In the genomic region with DNA sequence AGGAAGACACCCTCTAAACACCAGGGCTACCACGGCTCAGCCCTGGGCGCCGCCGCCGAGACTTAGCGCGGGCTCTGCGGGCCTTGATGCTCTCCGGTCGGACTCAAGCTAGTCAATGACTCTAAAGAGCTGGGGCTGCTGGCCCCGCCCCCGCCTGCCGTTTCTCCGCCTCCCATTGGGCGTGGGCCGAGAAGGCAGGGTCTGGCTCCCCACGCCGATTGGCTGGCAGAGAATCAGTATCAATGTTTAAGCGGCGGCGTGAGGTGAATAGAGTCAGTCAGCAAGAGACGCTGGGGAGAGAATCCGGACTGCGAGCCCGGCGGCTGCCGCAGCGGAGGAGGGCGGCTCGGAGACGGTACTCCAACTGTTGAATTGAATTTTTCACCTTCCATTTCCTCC, we compare ENCODE assay signal across 8 mouse cellular contexts. TPM values are rescaled to one million over a fixed set of nuclear protein-coding genes. Genes with fewer than 3 reads are reported as not detected.
DNase-seq lines count a peak whose midpoint lies in the region; ATAC-seq and TF ChIP-seq lines count a peak whose summit lies in the region.

Pcdh17 (plus strand) TSS at position 276 of the 399 bp plus-strand sequence.

- intact Hi-C loops in heart, postnatal 25 days (cut with DNase I) = loop anchor here (10.0 kb wide), 1 partner anchor 1862 kb away; no protein-coding TSS in a partner anchor

- no peak for TF ChIP-seq CTCF in ES-Bruce4 (IDR thresholded peaks at IDR 0.05; ENCODE audit: low read depth, low read length)

- no peak for TF ChIP-seq POLR2A in ES-Bruce4 (IDR thresholded peaks at IDR 0.05; ENCODE audit: insufficient read depth, low read length)

- H3K9ac ChIP-seq in ES-Bruce4 (ENCODE audit: low read depth, poor library complexity, severe bottlenecking) = peak within 1 kb of the TSS; percentile 58; the same call in 1 of the 2 replicates
- peak within 1 kb of the TSS; percentile 57 for H3K9ac ChIP-seq in forebrain, embryonic 16.5 days (replicated peaks; ENCODE audit: low read depth, low read length)
- peak within 1 kb of the TSS; percentile 68 for H3K9ac ChIP-seq in neural tube, embryonic 14.5 days (replicated peaks; ENCODE audit: low read depth, low read length)

- H3K27ac ChIP-seq in ES-Bruce4 (ENCODE audit: insufficient read depth, low read length) = no peak within 1 kb of the TSS
- H3K27ac ChIP-seq in forebrain, embryonic 16.5 days (ENCODE audit: low read length) = peak within 1 kb of the TSS; percentile 82
- H3K27ac ChIP-seq in neural tube, embryonic 14.5 days (ENCODE audit: low read depth, low read length) = peak within 1 kb of the TSS; percentile 72

- under 1% methylated on average over 31 of the region's 31 CpGs for WGBS in forebrain, embryonic 16.5 days
- under 1% methylated on average over 31 of the region's 31 CpGs for WGBS in neural tube, embryonic 14.5 days

- H3K9me3 ChIP-seq in ES-Bruce4 (replicated peaks; ENCODE audit: control insufficient read depth, insufficient read depth, low read length, poor library complexity, severe bottlenecking) = no peaks in the 10 kb centered on the region
- no peaks in the 10 kb centered on the region for H3K9me3 ChIP-seq in forebrain, embryonic 16.5 days (ENCODE audit: control insufficient read depth, low read length)
- no peaks in the 10 kb centered on the region for H3K9me3 ChIP-seq in neural tube, embryonic 14.5 days (ENCODE audit: control insufficient read depth, low read length)

- TF ChIP-seq EP300 in ES-Bruce4 (IDR thresholded peaks at IDR 0.05; ENCODE audit: insufficient read depth, low read depth, low read length) = no peak

- H3K36me3 ChIP-seq in ES-Bruce4 (ENCODE audit: control insufficient read depth, insufficient read depth, low read length, poor library complexity, severe bottlenecking) = no peaks in the 10 kb centered on the region
- no peaks in the 10 kb centered on the region for H3K36me3 ChIP-seq in forebrain, embryonic 16.5 days (ENCODE audit: control insufficient read depth, insufficient read depth)
- H3K36me3 ChIP-seq in neural tube, embryonic 14.5 days (ENCODE audit: control insufficient read depth, insufficient read depth, low read length) = no peaks in the 10 kb centered on the region

- H3K27me3 ChIP-seq in ES-Bruce4 (ENCODE audit: control insufficient read depth, insufficient read depth, low read length, poor library complexity, severe bottlenecking) = peaks cover 13% of the 10 kb centered on the region
- 0 out of 2 replicates have a peak, but pooled peaks cover 3% of the 10 kb centered on the region for H3K27me3 ChIP-seq in forebrain, embryonic 16.5 days (replicated peaks; ENCODE audit: control insufficient read depth, insufficient read depth, low read length)
- H3K27me3 ChIP-seq in neural tube, embryonic 14.5 days (ENCODE audit: control insufficient read depth, insufficient read depth, low read length) = no peaks in the 10 kb centered on the region

- H3K4me2 ChIP-seq in forebrain, embryonic 16.5 days (ENCODE audit: low read length) = peak within 1 kb of the TSS; percentile 76
- H3K4me2 ChIP-seq in neural tube, embryonic 14.5 days (ENCODE audit: low read depth, low read length) = peak within 1 kb of the TSS; percentile 91

- peak; percentile 79 to 85 for DNase-seq in cerebellum, adult 18-20 months
- peak; percentile 89 for DNase-seq in heart, postnatal 25 days (ENCODE audit: low spot score)
- peak; percentile 96 to 99 for DNase-seq in layer of hippocampus, adult 18-20 months (ENCODE audit: low spot score in 2 of 2)
- DNase-seq in lung, adult 18-20 months = peak; percentile 92 to 95
- peak; percentile 92 for DNase-seq in testis, postnatal 14 days (ENCODE audit: low spot score)

- peak; percentile 89 for ATAC-seq in forebrain, embryonic 16.5 days
- peak; percentile 94 for ATAC-seq in neural tube, embryonic 14.5 days (ENCODE audit: low read depth)

- H3K4me1 ChIP-seq in ES-Bruce4 (ENCODE audit: control insufficient read depth, insufficient read depth, low read length) = no peaks in the 10 kb centered on the region
- peaks cover 18% of the 10 kb centered on the region for H3K4me1 ChIP-seq in forebrain, embryonic 16.5 days (replicated peaks; ENCODE audit: control insufficient read depth, insufficient read depth, low read length)
- peaks cover 7% of the 10 kb centered on the region for H3K4me1 ChIP-seq in neural tube, embryonic 14.5 days (ENCODE audit: control insufficient read depth, insufficient read depth, low read length)

- peak within 1 kb of the TSS; percentile 97 for H3K4me3 ChIP-seq in ES-Bruce4 (ENCODE audit: low read depth, low read length)
- H3K4me3 ChIP-seq in forebrain, embryonic 16.5 days (replicated peaks; ENCODE audit: low read length) = peak within 1 kb of the TSS; percentile 74
- peak within 1 kb of the TSS; percentile 64 for H3K4me3 ChIP-seq in neural tube, embryonic 14.5 days (ENCODE audit: low read depth, low read length)

RNA-seq across cellular contexts. Expression of gene Pcdh17, which starts in this region (rescaled TPM):
- not detected in 2 replicates for polyA plus RNA-seq in ES-Bruce4 (2011; ENCODE audit: insufficient read depth, insufficient read length, low read depth, missing spikeins)
- 16.2 and 23.3 TPM in 2 replicates for polyA plus RNA-seq in forebrain, embryonic 16.5 days (2015; fragmentation: Nextera tagmentation; extraction: Ambion mirVana)
- total RNA-seq in heart, postnatal 25 days (2021) = 1 to 10 TPM; 3.3 to 4.4 TPM
- 10 to 100 TPM; 39.6 to 41.7 TPM for total RNA-seq in layer of hippocampus, adult 18-20 months (2021)
- polyA plus RNA-seq in neural tube, embryonic 14.5 days (2014; fragmentation: Nextera tagmentation; extraction: Ambion mirVana) = 35.8 and 42.0 TPM in 2 replicates

Comparison
In these comparisons a context has a peak if more than half of its experiments do, and no peak if none do; other contexts are left out.
1. RNA of gene Pcdh17 (total RNA-seq): 39.6 to 41.7 TPM in layer of hippocampus, adult 18-20 months; 3.3 to 4.4 TPM in heart, postnatal 25 days; every median in the first group is over 4 times any median in the second.
2. RNA of gene Pcdh17 (polyA plus RNA-seq): 35.8 to 42.0 TPM in neural tube, embryonic 14.5 days and 16.2 to 23.3 TPM in forebrain, embryonic 16.5 days; not detected in ES-Bruce4; every median in the first group is over 10 times any median in the second.
3. Peak in every context shown above with its lines, with median percentiles within 50 percentile points of each other: H3K4me3 ChIP-seq, H3K9ac ChIP-seq and DNase-seq.